In the genomic region with DNA sequence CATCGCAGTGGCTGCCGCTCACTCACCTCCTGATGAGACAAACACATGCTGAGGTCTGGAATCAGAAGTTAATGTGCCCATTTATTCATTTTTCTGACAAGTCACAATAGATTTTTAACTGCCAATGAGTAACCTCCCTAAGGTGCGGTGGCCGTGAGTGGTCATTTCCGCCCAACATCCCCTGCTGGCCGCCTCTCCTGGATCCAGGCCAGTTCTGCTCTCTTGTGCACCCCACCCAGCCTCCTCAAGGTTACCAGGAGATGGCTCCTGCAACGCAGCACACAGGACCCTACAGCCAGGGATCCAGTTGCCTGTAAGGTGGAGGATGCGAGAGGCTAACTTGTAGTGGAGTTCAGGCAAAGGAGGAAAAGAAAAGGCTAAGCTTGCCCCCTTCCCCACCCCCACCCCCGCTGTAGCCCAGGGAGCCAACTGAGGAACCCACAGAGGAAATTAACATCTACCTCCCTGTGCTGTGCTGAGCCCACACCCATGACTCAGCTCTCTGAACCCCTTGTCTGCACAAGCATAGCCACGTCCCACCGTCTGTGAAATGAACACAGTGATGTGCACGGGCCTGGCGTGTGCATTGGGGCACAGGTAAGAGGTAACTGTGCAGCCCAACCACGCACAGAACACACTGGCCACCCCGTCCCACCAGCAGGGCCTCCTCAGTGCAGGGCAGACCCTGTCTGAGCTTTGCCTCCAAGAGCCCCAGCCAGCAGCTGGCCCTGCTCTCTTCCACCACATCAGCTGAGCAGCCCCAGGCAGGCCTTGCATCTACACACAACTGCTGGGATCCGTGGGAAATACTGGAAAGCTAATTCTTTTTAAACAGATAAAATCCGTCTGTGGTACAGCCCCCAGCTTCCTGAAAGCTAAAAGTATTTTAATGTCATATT, we compare ENCODE assay signal across 8 mouse cellular contexts.
DNase-seq lines count a peak whose midpoint lies in the region; ATAC-seq and TF ChIP-seq lines count a peak whose summit lies in the region.

No protein-coding gene starts in this region.

- TF ChIP-seq CTCF in intestine, postnatal 0 days (IDR thresholded peaks at IDR 0.05; ENCODE audit: low read depth), result no peak
- TF ChIP-seq CTCF in MEL (IDR thresholded peaks at IDR 0.05 in 2 of 3, conservative IDR thresholded peaks at IDR 0.05 in 1 of 3; ENCODE audit: control insufficient read depth in 1 of 3, insufficient read depth in 1 of 3, low read depth in 2 of 3, low read length in 3 of 3, poor library complexity in 1 of 3, severe bottlenecking in 1 of 3), result no peak
- no peak for TF ChIP-seq CTCF in heart, adult 2 months (IDR thresholded peaks at IDR 0.05)

- intact Hi-C loops in heart, adult 2 months (cut with DNase I), result no loop called here

- 61% methylated on average over 17 of the region's 17 CpGs for WGBS in intestine, embryonic 14.5 days
- WGBS in intestine, postnatal 0 days, result 70% methylated on average over 17 of the region's 17 CpGs
- 51% methylated on average over 17 of the region's 17 CpGs for WGBS in heart, adult 2 months
- WGBS in limb, embryonic 15.5 days, result 51% methylated on average over 17 of the region's 17 CpGs

- 0 out of 2 replicates have a peak, but pooled peaks have one; percentile 62 for ATAC-seq in intestine, embryonic 14.5 days (replicated peaks; ENCODE audit: low FRiP score, low TSS enrichment, low read depth)
- ATAC-seq in intestine, postnatal 0 days, result no peak
- ATAC-seq in limb, embryonic 15.5 days (ENCODE audit: insufficient number of reproducible peaks, low FRiP score, low TSS enrichment, low read depth), result no peak
- no peak for ATAC-seq in CD4-positive, CD25-positive, alpha-beta regulatory T cell, adult 4 months

- H3K9ac ChIP-seq in intestine, embryonic 14.5 days (ENCODE audit: low read length), result no peak overlapping the region
- no peak overlapping the region for H3K9ac ChIP-seq in intestine, postnatal 0 days (ENCODE audit: low read depth, low read length)
- no peak overlapping the region for H3K9ac ChIP-seq in MEL (ENCODE audit: control insufficient read depth, low read depth, low read length, poor library complexity, severe bottlenecking)
- no peak overlapping the region for H3K9ac ChIP-seq in heart, adult 2 months (ENCODE audit: low read depth, low read length)
- H3K9ac ChIP-seq in limb, embryonic 15.5 days, result no peak overlapping the region

- no peak overlapping the region for H3K4me2 ChIP-seq in intestine, embryonic 14.5 days (ENCODE audit: low read length)
- no peak overlapping the region for H3K4me2 ChIP-seq in intestine, postnatal 0 days (replicated peaks; ENCODE audit: low read depth)
- H3K4me2 ChIP-seq in limb, embryonic 15.5 days, result no peak overlapping the region

- no peaks in the 10 kb centered on the region for H3K9me3 ChIP-seq in intestine, embryonic 14.5 days (ENCODE audit: control insufficient read depth, low read length)
- no peaks in the 10 kb centered on the region for H3K9me3 ChIP-seq in intestine, postnatal 0 days (ENCODE audit: control insufficient read depth)
- H3K9me3 ChIP-seq in MEL (replicated peaks; ENCODE audit: insufficient read depth, low read length), result no peaks in the 10 kb centered on the region
- H3K9me3 ChIP-seq in limb, embryonic 15.5 days, result no peaks in the 10 kb centered on the region

- H3K4me3 ChIP-seq in intestine, embryonic 14.5 days (ENCODE audit: low read depth, low read length), result no peak overlapping the region
- H3K4me3 ChIP-seq in intestine, postnatal 0 days (ENCODE audit: low read depth, low read length), result no peak overlapping the region
- H3K4me3 ChIP-seq in MEL (ENCODE audit: control insufficient read depth in 1 of 2, insufficient read depth in 1 of 2, low read depth in 2 of 2, low read length in 2 of 2), result no peak overlapping the region
- no peak overlapping the region for H3K4me3 ChIP-seq in heart, adult 2 months
- H3K4me3 ChIP-seq in limb, embryonic 15.5 days, result no peak overlapping the region

- H3K4me1 ChIP-seq in intestine, embryonic 14.5 days (replicated peaks; ENCODE audit: control insufficient read depth, insufficient read depth, low read length), result peaks cover 27% of the 10 kb centered on the region
- no peaks in the 10 kb centered on the region for H3K4me1 ChIP-seq in intestine, postnatal 0 days (replicated peaks; ENCODE audit: control insufficient read depth, insufficient read depth, low read length)
- H3K4me1 ChIP-seq in MEL (ENCODE audit: control insufficient read depth in 1 of 2, insufficient read depth in 2 of 2, low read length in 2 of 2), result peaks cover 0 to 6% of the 10 kb centered on the region in 2 experiments; a peak in 2 of 4 replicates
- H3K4me1 ChIP-seq in heart, adult 2 months (ENCODE audit: control insufficient read depth, insufficient read depth, low read length), result peaks cover 15% of the 10 kb centered on the region
- peaks cover 25% of the 10 kb centered on the region for H3K4me1 ChIP-seq in limb, embryonic 15.5 days

- no peaks in the 10 kb centered on the region for H3K27me3 ChIP-seq in intestine, embryonic 14.5 days (replicated peaks; ENCODE audit: control insufficient read depth, insufficient read depth, low read length)
- no peaks in the 10 kb centered on the region for H3K27me3 ChIP-seq in intestine, postnatal 0 days (replicated peaks; ENCODE audit: control insufficient read depth, insufficient read depth, low read length)
- no peaks in the 10 kb centered on the region for H3K27me3 ChIP-seq in MEL (ENCODE audit: control insufficient read depth in 1 of 2, insufficient read depth in 2 of 2, low read length in 2 of 2)
- H3K27me3 ChIP-seq in heart, adult 2 months (ENCODE audit: control insufficient read depth, insufficient read depth, low read length), result no peaks in the 10 kb centered on the region
- H3K27me3 ChIP-seq in limb, embryonic 15.5 days, result no peaks in the 10 kb centered on the region

- TF ChIP-seq EP300 in MEL (IDR thresholded peaks at IDR 0.05; ENCODE audit: low read depth in 1 of 2, low read length in 2 of 2), result no peak
- no peak for TF ChIP-seq EP300 in heart, adult 2 months (IDR thresholded peaks at IDR 0.05; ENCODE audit: insufficient read depth, low read depth, low read length)

- no peak for TF ChIP-seq POLR2A in MEL (IDR thresholded peaks at IDR 0.05; ENCODE audit: control insufficient read depth in 1 of 2, insufficient read depth in 1 of 2, low read depth in 1 of 2, low read length in 2 of 2, poor library complexity in 1 of 2)
- TF ChIP-seq POLR2A in heart, adult 2 months (IDR thresholded peaks at IDR 0.05; ENCODE audit: insufficient read depth, low read depth, low read length), result no peak

- no peak for TF ChIP-seq RAD21 in MEL (IDR thresholded peaks at IDR 0.05; ENCODE audit: low read depth, low read length)

- DNase-seq in intestine, embryonic 14.5 days (ENCODE audit: low spot score), result no peak
- DNase-seq in MEL (ENCODE audit: low read depth, low spot score), result peak; percentile 43
- peak; percentile 55 to 58 for DNase-seq in heart, adult 2 months
- no peak for DNase-seq in adrenal gland, adult 8-10 months
- DNase-seq in cerebellum, postnatal 36 days, result no peak

- H3K36me3 ChIP-seq in intestine, embryonic 14.5 days (ENCODE audit: control insufficient read depth, insufficient read depth, low read length), result 0 out of 2 replicates have a peak, but pooled peaks cover 8% of the 10 kb centered on the region
- H3K36me3 ChIP-seq in intestine, postnatal 0 days (ENCODE audit: control insufficient read depth, insufficient read depth), result peaks cover 16% of the 10 kb centered on the region
- H3K36me3 ChIP-seq in MEL (ENCODE audit: control insufficient read depth in 1 of 2, insufficient read depth in 2 of 2, low read length in 2 of 2), result no peaks in the 10 kb centered on the region; a peak in 1 of 4 replicates
- no peaks in the 10 kb centered on the region for H3K36me3 ChIP-seq in heart, adult 2 months (ENCODE audit: control insufficient read depth, insufficient read depth, low read length)
- peaks cover 15% of the 10 kb centered on the region for H3K36me3 ChIP-seq in limb, embryonic 15.5 days

- H3K27ac ChIP-seq in intestine, embryonic 14.5 days (ENCODE audit: low read depth), result peak overlapping the region; percentile 76
- no peak overlapping the region for H3K27ac ChIP-seq in intestine, postnatal 0 days (ENCODE audit: low read depth, low read length)
- no peak overlapping the region for H3K27ac ChIP-seq in MEL (ENCODE audit: control insufficient read depth, low read depth, low read length)
- no peak overlapping the region for H3K27ac ChIP-seq in heart, adult 2 months
- H3K27ac ChIP-seq in limb, embryonic 15.5 days, result peak overlapping the region; percentile 71

- no peaks in the 10 kb centered on the region for H3K79me2 ChIP-seq in MEL (ENCODE audit: control insufficient read depth, insufficient read depth, low read length, poor library complexity)
- H3K79me2 ChIP-seq in heart, adult 2 months (replicated peaks; ENCODE audit: control insufficient read depth, insufficient read depth, low read length), result no peaks in the 10 kb centered on the region

TF ChIP-seq in MEL, 35 proteins besides CTCF, POLR2A, EP300 and RAD21:
- TF ChIP-seq MYC (IDR thresholded peaks at IDR 0.05; ENCODE audit: low read depth, low read length), result no peak
- no peak for TF ChIP-seq CHD2 (IDR thresholded peaks at IDR 0.05; ENCODE audit: low read length)
- no peak for TF ChIP-seq NRF1 (IDR thresholded peaks at IDR 0.05; ENCODE audit: insufficient read depth, low read depth, low read length, poor library complexity, severe bottlenecking)
- no peak for TF ChIP-seq MEF2A (IDR thresholded peaks at IDR 0.05; ENCODE audit: extremely low read depth, insufficient replicate concordance, low read depth, low read length, poor library complexity, severe bottlenecking)
- no peak for TF ChIP-seq NELFE (IDR thresholded peaks at IDR 0.05; ENCODE audit: low read depth, low read length)
- TF ChIP-seq MYB (IDR thresholded peaks at IDR 0.05; ENCODE audit: low read depth, low read length), result no peak
- TF ChIP-seq E2F4 (IDR thresholded peaks at IDR 0.05; ENCODE audit: borderline replicate concordance, low read depth, low read length), result no peak
- TF ChIP-seq UBTF (IDR thresholded peaks at IDR 0.05; ENCODE audit: borderline replicate concordance, insufficient read depth, low read depth, low read length), result no peak
- no peak for TF ChIP-seq TCF12 (IDR thresholded peaks at IDR 0.05; ENCODE audit: low read depth, low read length)

Comparison
In these comparisons a context has a peak if more than half of its experiments do, and no peak if none do; other contexts are left out.
1. H3K27ac ChIP-seq: peak in intestine, embryonic 14.5 days (single experiment) and limb, embryonic 15.5 days (single experiment); none in intestine, postnatal 0 days (single experiment), MEL (single experiment) and heart, adult 2 months (single experiment).
2. DNase-seq: peak in MEL (single experiment) and heart, adult 2 months (2 of 2); none in intestine, embryonic 14.5 days (single experiment), adrenal gland, adult 8-10 months (single experiment) and cerebellum, postnatal 36 days (0 of 2).